Mouse (Mus musculus) megakaryocyte, embryonic 14.5 days (primary cell): Measurements from ENCODE around the gene Gm2564. TPM values are rescaled to one million over a fixed set of nuclear protein-coding genes. Genes with fewer than 3 reads are reported as not detected.
"Not testable (repeated sequence)": the region's sequence is repeated elsewhere in the genome, so short reads cannot be mapped to it uniquely, and the experiment has no call there.

Experiments
- H3K27me3 ChIP-seq: replicated peaks from 2 replicates; pipeline ENCODE3; 2012; ENCODE audit warnings: inconsistent platforms
- H3K36me3 ChIP-seq: replicated peaks from 2 replicates; pipeline ENCODE3; 2012; ENCODE audit warnings: low read length, inconsistent platforms, mixed read lengths
- H3K4me1 ChIP-seq: 2 replicates; pipeline ENCODE4 v1.6.1; 2012; ENCODE audit warnings: inconsistent platforms
- H3K4me3 ChIP-seq: replicated peaks from 2 replicates; pipeline ENCODE3; 2012; ENCODE audit warnings: moderate library complexity, mild to moderate bottlenecking, inconsistent platforms
- H3K9me3 ChIP-seq: 2 replicates; pipeline ENCODE4 v1.6.1; 2012; ENCODE audit warnings: inconsistent platforms
- polyA plus RNA-seq: library from polyadenylated mRNA; stranded (reverse); fragments of >175 nt; gene quantifications from 2 replicates; pipeline ENCODE4 v1.2.3, GENCODE M21; 2012; ENCODE audit warnings: low replicate concordance; ENCODE audit not compliant: insufficient read depth

Gm2564 gene
- polyA plus RNA-seq, result not detected in 2 replicates

- not testable (repeated sequence) for H3K9me3 ChIP-seq, H3K4me1 ChIP-seq, H3K4me3 ChIP-seq, H3K27me3 ChIP-seq, H3K36me3 ChIP-seq
Observed at GRCm38 (mm10) chr4:42629419-42629818, at the start of gene Gm2564. TSS of gene Gm2564 (plus strand) at chr4:42629719.

DNA sequence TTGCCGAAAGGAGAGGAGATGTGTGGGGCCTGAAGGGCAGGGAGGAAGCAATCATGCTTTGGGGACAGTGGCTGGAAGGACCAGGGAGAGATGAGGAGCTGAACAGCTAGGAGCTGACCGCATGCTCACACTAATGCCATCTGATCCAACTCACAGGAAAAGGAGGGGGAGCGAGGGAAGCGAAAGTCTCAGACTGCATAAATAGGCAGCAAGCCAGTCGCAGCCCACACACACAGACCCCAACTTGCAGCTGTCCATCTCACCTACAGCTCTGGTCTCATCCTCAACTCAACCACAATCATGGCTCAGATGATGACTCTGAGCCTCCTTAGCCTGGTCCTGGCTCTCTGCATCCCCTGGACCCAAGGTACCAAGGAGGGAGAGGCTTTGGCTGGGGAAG, 17.6 kb upstream of the Gm2564 start, which contains the start of gene Gm10591:
Gm10591 (plus strand) TSS at position 301 of the 400 bp plus-strand sequence.
- H3K36me3 ChIP-seq, H3K9me3 ChIP-seq, H3K4me3 ChIP-seq, H3K27me3 ChIP-seq, H3K4me1 ChIP-seq: not testable (repeated sequence)

DNA sequence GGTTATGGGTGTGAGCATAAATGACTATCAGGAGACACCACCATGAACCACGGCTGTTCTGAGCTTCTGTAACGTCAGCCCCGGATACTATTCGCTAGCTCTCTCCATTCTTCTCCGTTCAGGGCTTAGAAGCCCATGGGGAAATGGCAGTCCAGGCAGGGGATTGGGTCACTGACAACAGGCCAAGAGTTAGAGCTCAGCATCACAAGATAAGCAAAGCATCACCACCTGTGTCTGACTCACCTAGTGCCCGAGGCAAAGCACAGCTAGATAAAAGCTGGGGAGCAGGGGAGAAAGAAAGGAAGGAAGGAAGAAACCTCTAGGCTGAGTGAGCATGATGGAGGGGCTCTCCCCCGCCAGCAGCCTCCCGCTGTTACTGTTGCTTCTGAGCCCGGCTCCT, 25.4 kb downstream of the Gm2564 start, which contains the start of gene Ccl27b:
Ccl27b (plus strand) TSS at position 301 of the 400 bp plus-strand sequence.
- not testable (repeated sequence) for H3K4me3 ChIP-seq, H3K4me1 ChIP-seq, H3K36me3 ChIP-seq, H3K27me3 ChIP-seq, H3K9me3 ChIP-seq

DNA sequence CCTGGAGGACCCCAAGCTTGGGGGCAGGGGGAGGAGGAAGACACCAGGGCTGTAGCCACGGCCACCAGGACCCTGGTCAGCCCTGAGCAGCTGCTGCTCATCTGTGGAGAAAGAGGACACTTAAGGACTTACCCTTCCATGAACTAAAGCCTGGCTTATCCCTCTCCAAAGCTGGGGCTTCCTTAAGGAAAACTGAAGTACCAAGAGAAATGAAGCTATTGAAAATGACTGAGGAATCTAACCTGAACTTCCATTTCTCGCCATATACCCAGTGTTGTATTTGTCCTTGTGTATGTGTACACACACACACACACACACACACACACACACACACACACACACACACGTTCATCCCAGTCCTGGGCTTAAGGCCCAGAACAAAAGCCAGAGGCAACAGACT, 32.3 kb downstream of the Gm2564 start, which contains the start of gene Il11ra2:
Il11ra2 (minus strand) TSS at position 101 of the 400 bp plus-strand sequence.
- not testable (repeated sequence) for H3K27me3 ChIP-seq, H3K4me1 ChIP-seq, H3K36me3 ChIP-seq, H3K4me3 ChIP-seq, H3K9me3 ChIP-seq

GRCm38 (mm10) chr4:42675415-42675814, 45.9 kb downstream of the Gm2564 start:
- not testable (repeated sequence) for H3K4me3 ChIP-seq, H3K36me3 ChIP-seq, H3K4me1 ChIP-seq, H3K27me3 ChIP-seq, H3K9me3 ChIP-seq

- H3K4me3 ChIP-seq, H3K36me3 ChIP-seq, H3K4me1 ChIP-seq, H3K27me3 ChIP-seq, H3K9me3 ChIP-seq: not testable (repeated sequence)
Observed at GRCm38 (mm10) chr4:42679365-42679764, 49.8 kb downstream of the Gm2564 start.

- H3K9me3 ChIP-seq, H3K27me3 ChIP-seq, H3K36me3 ChIP-seq, H3K4me3 ChIP-seq, H3K4me1 ChIP-seq: not testable (repeated sequence)
Observed at GRCm38 (mm10) chr4:42680374-42681356, 51.1 kb downstream of the Gm2564 start.

Other genes starting within 250 kb of the Gm2564 start
- gene Gm21586, start 190.3 kb upstream of the Gm2564 start, polyA plus RNA-seq, result not detected in 2 replicates
- gene Gm2163, start 163.0 kb upstream of the Gm2564 start, polyA plus RNA-seq, result not detected in 2 replicates
- gene Fam205a2, start 101.5 kb upstream of the Gm2564 start, polyA plus RNA-seq, result not detected in 2 replicates
- not detected in 2 replicates for gene Gm10591, start 17.5 kb upstream of the Gm2564 start, polyA plus RNA-seq
- gene Ccl27b, start 25.5 kb downstream of the Gm2564 start, polyA plus RNA-seq, result not detected in 2 replicates
- gene Il11ra2, start 32.2 kb downstream of the Gm2564 start, polyA plus RNA-seq, result 1.1 TPM in 1 of 2 replicates, not detected in the other
- not detected in 2 replicates for gene 4930578G10Rik, start 105.8 kb downstream of the Gm2564 start, polyA plus RNA-seq
- not detected in 2 replicates for gene Ccl19, start 126.9 kb downstream of the Gm2564 start, polyA plus RNA-seq
- not detected in 2 replicates for gene Ccl21a, start 144.3 kb downstream of the Gm2564 start, polyA plus RNA-seq
- 0.07 TPM in 1 of 2 replicates, not detected in the other for gene Fam205a1, start 224.2 kb downstream of the Gm2564 start, polyA plus RNA-seq
- not detected in 2 replicates for gene Gm12394, start 227.1 kb downstream of the Gm2564 start, polyA plus RNA-seq
- gene Fam205c, start 244.5 kb downstream of the Gm2564 start, polyA plus RNA-seq, result not detected in 2 replicates